Mouse (Mus musculus): Measurements from ENCODE around the gene Supt6. TPM values are rescaled to one million over a fixed set of nuclear protein-coding genes. Genes with fewer than 3 reads are reported as not detected.

Gene Supt6
- polyA plus RNA-seq, 1 experiment from 2014 or later = 11.1 TPM

- Histone ChIP-seq H3K4me3 (ENCODE audit: low read depth, low read length) (no peak overlapping the region), H3K9me3 (ENCODE audit: control insufficient read depth, low read length) (no peaks in the 10 kb centered on the region), H3K36me3 (ENCODE audit: control insufficient read depth, insufficient read depth, low read length) (peaks cover 57% of the 10 kb centered on the region), H3K9ac (ENCODE audit: low read length) (no peak overlapping the region), H3K4me1 (replicated peaks; ENCODE audit: control insufficient read depth, insufficient read depth) (no peaks in the 10 kb centered on the region), H3K4me2 (replicated peaks; ENCODE audit: low read depth) (no peak overlapping the region), H3K27me3 (ENCODE audit: control insufficient read depth, insufficient read depth, low read length) (no peaks in the 10 kb centered on the region), H3K27ac (replicated peaks) (no peak overlapping the region)
- peak; percentile 72 for DNase-seq (ENCODE audit: low spot score)
- WGBS = 66% methylated on average over 5 of the region's 5 CpGs
- TF ChIP-seq EP300 (optimal IDR thresholded peaks at IDR 0.05) (no peak), CTCF (IDR thresholded peaks at IDR 0.05; ENCODE audit: low read depth) (no peak)
- ATAC-seq (ENCODE audit: low FRiP score, low TSS enrichment) = 0 out of 2 replicates have a peak, but pooled peaks have one; percentile 63
Measured at GRCm38 (mm10) chr11:78211513-78211912, 34.3 kb downstream of the Supt6 start.

DNA sequence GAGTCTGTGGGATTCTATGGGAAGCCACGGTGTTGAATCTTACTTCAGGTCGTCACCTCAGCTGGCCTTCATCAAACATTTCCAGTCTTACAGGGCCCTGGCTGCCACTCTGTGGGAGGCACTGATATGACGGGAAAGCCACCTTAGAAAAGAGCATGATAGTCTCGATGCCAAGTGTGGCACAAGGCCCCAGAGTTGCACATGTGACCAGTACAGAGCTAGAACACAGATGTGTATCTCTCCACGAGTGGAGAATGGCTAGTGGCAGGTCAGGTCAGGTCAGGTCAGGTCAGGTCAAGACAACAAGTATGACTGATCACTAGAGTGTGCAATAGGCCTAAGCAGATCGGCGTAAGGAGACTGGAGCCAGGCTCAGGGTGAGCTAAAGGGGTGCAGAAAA lies 35.2 kb downstream of the Supt6 start:
- H3K9ac ChIP-seq (ENCODE audit: low read length) = no peak overlapping the region
- peaks cover 59% of the 10 kb centered on the region for H3K36me3 ChIP-seq (ENCODE audit: control insufficient read depth, insufficient read depth, low read length)
- no peak for TF ChIP-seq CTCF (IDR thresholded peaks at IDR 0.05; ENCODE audit: low read depth)
- no peak for TF ChIP-seq EP300 (optimal IDR thresholded peaks at IDR 0.05)
- H3K4me3 ChIP-seq (ENCODE audit: low read depth, low read length) = no peak overlapping the region
- WGBS = 59% methylated on average over 7 of the region's 7 CpGs
- no peaks in the 10 kb centered on the region for H3K4me1 ChIP-seq (replicated peaks; ENCODE audit: control insufficient read depth, insufficient read depth)
- H3K4me2 ChIP-seq (replicated peaks; ENCODE audit: low read depth) = no peak overlapping the region
- no peaks in the 10 kb centered on the region for H3K27me3 ChIP-seq (ENCODE audit: control insufficient read depth, insufficient read depth, low read length)
- DNase-seq (ENCODE audit: low spot score) (no peak), ATAC-seq (ENCODE audit: low FRiP score, low TSS enrichment) (peak; percentile 15; the same call in 1 of the 2 replicates)
- H3K27ac ChIP-seq (replicated peaks) = no peak overlapping the region
- no peaks in the 10 kb centered on the region for H3K9me3 ChIP-seq (ENCODE audit: control insufficient read depth, low read length)

DNA sequence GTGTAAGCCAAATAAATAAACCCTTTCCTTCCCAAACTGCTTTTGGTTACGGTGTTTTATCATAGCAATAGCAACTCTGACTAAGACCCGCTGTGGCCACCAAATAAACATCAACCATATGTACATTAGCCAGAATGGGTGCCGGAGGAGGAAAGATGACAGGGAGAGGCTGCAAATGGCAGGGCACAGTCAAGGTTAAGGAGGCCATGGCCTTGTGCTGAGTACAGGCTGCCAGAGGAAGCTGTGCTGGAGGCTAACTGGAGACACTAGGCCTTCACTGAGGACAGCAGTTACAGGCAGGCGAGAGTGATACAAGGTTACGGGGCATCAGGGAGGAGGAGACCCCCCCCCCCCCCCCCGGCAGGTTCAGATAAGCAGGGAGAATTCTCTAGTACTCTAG lies 35.9 kb downstream of the Supt6 start:
- 81% methylated on average over 6 of the region's 6 CpGs for WGBS
- TF ChIP-seq CTCF (IDR thresholded peaks at IDR 0.05; ENCODE audit: low read depth) = no peak
- TF ChIP-seq EP300 (optimal IDR thresholded peaks at IDR 0.05) = no peak
- no peaks in the 10 kb centered on the region for H3K4me1 ChIP-seq (replicated peaks; ENCODE audit: control insufficient read depth, insufficient read depth)
- no peaks in the 10 kb centered on the region for H3K27me3 ChIP-seq (ENCODE audit: control insufficient read depth, insufficient read depth, low read length)
- peaks cover 57% of the 10 kb centered on the region for H3K36me3 ChIP-seq (ENCODE audit: control insufficient read depth, insufficient read depth, low read length)
- no peak for DNase-seq (ENCODE audit: low spot score)
- H3K9ac ChIP-seq (ENCODE audit: low read length) = no peak overlapping the region
- 0 out of 2 replicates have a peak, but pooled peaks have one; percentile 15 for ATAC-seq (ENCODE audit: low FRiP score, low TSS enrichment)
- H3K4me2 ChIP-seq (replicated peaks; ENCODE audit: low read depth) = no peak overlapping the region
- H3K27ac ChIP-seq (replicated peaks) = no peak overlapping the region
- no peaks in the 10 kb centered on the region for H3K9me3 ChIP-seq (ENCODE audit: control insufficient read depth, low read length)
- H3K4me3 ChIP-seq (ENCODE audit: low read depth, low read length) = no peak overlapping the region

DNA sequence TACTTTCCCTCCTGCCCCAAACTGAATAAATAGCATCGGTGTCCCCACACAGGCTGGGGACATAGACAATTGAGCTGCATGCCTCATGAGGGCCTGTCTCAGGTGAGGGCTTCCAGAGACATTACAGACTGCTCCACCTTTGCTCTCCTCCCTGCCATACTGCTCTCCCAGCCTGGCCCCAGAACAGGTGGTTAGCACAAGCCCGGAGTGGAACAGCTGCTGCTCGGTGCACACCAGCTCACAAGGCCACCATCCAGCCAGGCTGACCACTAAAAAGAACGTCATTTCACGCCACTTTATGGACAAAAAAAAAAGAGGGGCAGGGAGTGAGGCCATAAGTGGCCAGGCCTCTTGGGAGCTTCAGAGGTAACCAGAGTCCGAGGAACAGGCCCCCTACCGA lies 38.6 kb downstream of the Supt6 start:
- peaks cover 44% of the 10 kb centered on the region for H3K36me3 ChIP-seq (ENCODE audit: control insufficient read depth, insufficient read depth, low read length)
- 83% methylated on average over 7 of the region's 7 CpGs for WGBS

GRCm38 (mm10) chr11:78205361-78206206 lies 40.2 kb downstream of the Supt6 start:
- Histone ChIP-seq H3K4me3 (ENCODE audit: low read depth, low read length) (no peak overlapping the region), H3K9ac (ENCODE audit: low read length) (no peak overlapping the region), H3K27ac (replicated peaks) (no peak overlapping the region), H3K9me3 (ENCODE audit: control insufficient read depth, low read length) (no peaks in the 10 kb centered on the region), H3K27me3 (ENCODE audit: control insufficient read depth, insufficient read depth, low read length) (no peaks in the 10 kb centered on the region), H3K36me3 (ENCODE audit: control insufficient read depth, insufficient read depth, low read length) (peaks cover 36% of the 10 kb centered on the region), H3K4me1 (replicated peaks; ENCODE audit: control insufficient read depth, insufficient read depth) (no peaks in the 10 kb centered on the region), H3K4me2 (replicated peaks; ENCODE audit: low read depth) (no peak overlapping the region)
- DNase-seq (ENCODE audit: low spot score) = no peak
- 51% methylated on average over 13 of the region's 13 CpGs for WGBS
- ATAC-seq (ENCODE audit: low FRiP score, low TSS enrichment) = no peak
- no peak for TF ChIP-seq CTCF (IDR thresholded peaks at IDR 0.05; ENCODE audit: low read depth)
- no peak for TF ChIP-seq EP300 (optimal IDR thresholded peaks at IDR 0.05)

More for the DNA sequence above, 38.6 kb downstream of the Supt6 start:
- Histone ChIP-seq H3K4me1 (replicated peaks; ENCODE audit: control insufficient read depth, insufficient read depth) (no peaks in the 10 kb centered on the region), H3K9me3 (ENCODE audit: control insufficient read depth, low read length) (no peaks in the 10 kb centered on the region), H3K4me2 (replicated peaks; ENCODE audit: low read depth) (no peak overlapping the region), H3K27me3 (ENCODE audit: control insufficient read depth, insufficient read depth, low read length) (no peaks in the 10 kb centered on the region), H3K9ac (ENCODE audit: low read length) (no peak overlapping the region), H3K4me3 (ENCODE audit: low read depth, low read length) (no peak overlapping the region), H3K27ac (replicated peaks) (no peak overlapping the region)
- DNase-seq (ENCODE audit: low spot score) (no peak), ATAC-seq (ENCODE audit: low FRiP score, low TSS enrichment) (no peak)
- TF ChIP-seq EP300 (optimal IDR thresholded peaks at IDR 0.05) (no peak), CTCF (IDR thresholded peaks at IDR 0.05; ENCODE audit: low read depth) (no peak)

DNA sequence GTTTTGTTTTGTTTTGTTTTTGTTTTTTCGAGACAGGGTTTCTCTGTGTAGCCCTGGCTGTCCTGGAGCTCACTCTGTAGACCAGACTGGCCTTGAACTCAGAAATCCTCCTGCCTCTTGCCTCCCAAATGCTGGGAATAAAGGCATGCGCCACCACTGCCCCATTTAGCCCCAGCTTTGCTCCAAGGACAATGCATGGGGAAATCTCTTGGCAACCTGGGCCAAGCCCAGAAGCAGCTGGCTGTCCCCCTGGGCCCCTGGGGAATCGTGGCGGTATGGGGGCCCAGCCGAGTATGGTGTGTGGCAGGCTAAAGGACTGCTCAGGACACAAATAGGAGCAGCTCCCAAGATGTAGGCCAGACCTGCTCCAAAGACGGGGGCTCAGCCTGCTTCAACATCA lies 41.5 kb downstream of the Supt6 start:
- Histone ChIP-seq H3K9ac (ENCODE audit: low read length) (no peak overlapping the region), H3K27me3 (ENCODE audit: control insufficient read depth, insufficient read depth, low read length) (no peaks in the 10 kb centered on the region), H3K4me3 (ENCODE audit: low read depth, low read length) (no peak overlapping the region), H3K9me3 (ENCODE audit: control insufficient read depth, low read length) (no peaks in the 10 kb centered on the region), H3K36me3 (ENCODE audit: control insufficient read depth, insufficient read depth, low read length) (peaks cover 33% of the 10 kb centered on the region), H3K27ac (replicated peaks) (no peak overlapping the region), H3K4me1 (replicated peaks; ENCODE audit: control insufficient read depth, insufficient read depth) (no peaks in the 10 kb centered on the region), H3K4me2 (replicated peaks; ENCODE audit: low read depth) (no peak overlapping the region)
- ATAC-seq (ENCODE audit: low FRiP score, low TSS enrichment) = no peak
- no peak for DNase-seq (ENCODE audit: low spot score)
- TF ChIP-seq CTCF (IDR thresholded peaks at IDR 0.05; ENCODE audit: low read depth) (no peak), EP300 (optimal IDR thresholded peaks at IDR 0.05) (no peak)
- 82% methylated on average over 6 of the region's 6 CpGs for WGBS
